Mouse (Mus musculus): ENCODE measurements around the gene Ocel1. TPM values are rescaled to one million over a fixed set of nuclear protein-coding genes. Genes with fewer than 3 reads are reported as not detected.

The Ocel1 gene
- polyA plus RNA-seq, 1 experiment from 2014 or later, result 4.3 TPM

DNA sequence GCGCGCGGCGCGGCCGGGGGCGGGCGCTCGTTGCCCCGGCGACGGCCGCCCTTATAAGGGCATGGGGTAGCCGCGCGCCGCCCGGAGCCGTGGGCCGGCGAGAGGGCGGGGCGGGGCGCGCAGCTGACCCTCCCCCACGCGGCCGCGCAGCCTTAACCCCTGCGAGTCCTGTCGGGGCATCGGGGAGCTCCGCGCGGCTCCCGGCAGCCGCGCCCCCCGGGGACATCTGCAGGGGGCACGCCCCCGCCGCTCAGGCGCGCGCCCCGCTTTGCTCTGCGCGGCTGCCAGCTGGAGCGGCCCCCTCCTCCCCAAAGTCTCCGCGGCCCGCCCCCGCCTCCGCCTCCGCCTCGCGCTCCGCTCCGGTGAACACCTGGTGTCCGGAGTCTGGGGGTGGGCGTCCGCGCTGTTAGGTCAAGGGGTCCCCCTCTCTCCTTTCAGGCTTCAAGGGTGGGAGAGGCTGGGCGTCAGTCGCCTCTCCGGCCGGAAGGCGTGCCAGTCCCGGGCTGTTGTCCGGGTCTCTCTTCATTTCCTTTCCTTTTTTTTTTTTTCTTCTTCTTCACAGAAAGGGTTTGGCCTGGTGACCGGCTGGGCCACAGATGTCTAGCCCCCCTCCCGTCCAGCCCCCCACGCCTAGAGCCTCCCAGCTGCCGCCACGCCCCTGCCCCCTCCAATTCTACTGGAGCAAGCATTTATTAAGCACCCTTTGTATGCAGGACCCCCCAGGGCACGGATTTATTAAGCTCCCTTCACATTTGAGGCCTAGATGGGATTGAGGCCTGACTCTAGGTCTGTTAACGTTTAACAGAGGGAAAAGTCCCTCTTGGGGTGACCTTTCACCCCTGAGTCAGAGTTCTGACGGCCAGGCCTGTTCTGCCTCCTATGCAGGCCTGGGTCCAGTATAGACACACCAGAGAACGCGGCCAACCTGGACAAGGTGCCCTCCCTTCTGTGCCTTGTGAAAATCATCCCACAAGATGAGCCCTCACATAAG lies 11.2 kb downstream of the Ocel1 start:
- H3K4me1 ChIP-seq, result peaks cover 51% of the 10 kb centered on the region
- H3K4me3 ChIP-seq, result peak overlapping the region; percentile 95
- 2% methylated on average over 63 of the region's 80 CpGs for WGBS
- 0 out of 2 replicates have a peak, but pooled peaks cover 8% of the 10 kb centered on the region for H3K27me3 ChIP-seq (ENCODE audit: low read depth, poor library complexity, severe bottlenecking)
- peaks cover 18% of the 10 kb centered on the region for H3K36me3 ChIP-seq
- peak overlapping the region; percentile 98 for H3K27ac ChIP-seq
- no peaks in the 10 kb centered on the region for H3K9me3 ChIP-seq (replicated peaks)
- peak; percentile 92 for DNase-seq (ENCODE audit: low spot score)

DNA sequence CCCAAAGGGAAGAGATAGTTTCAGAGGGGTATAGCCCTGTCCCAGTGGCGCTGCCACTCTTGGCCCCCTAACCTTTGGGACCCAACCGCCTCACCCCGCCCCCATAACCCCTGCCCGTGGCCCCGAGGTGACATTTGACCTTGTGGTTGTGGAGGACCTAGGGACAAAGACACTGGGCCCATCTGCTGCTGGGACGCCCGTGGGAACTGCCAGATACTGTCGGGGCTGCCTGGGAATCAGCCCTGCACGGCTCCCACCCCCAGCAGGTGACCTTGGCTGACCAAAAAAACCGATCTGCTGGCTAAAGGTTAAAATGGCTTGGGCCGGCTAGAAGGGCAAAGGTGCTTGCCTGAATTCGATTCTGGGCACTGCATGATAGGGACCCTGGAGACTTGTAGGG lies 12.3 kb downstream of the Ocel1 start:
- Histone ChIP-seq H3K4me3 (no peak overlapping the region), H3K4me1 (peaks cover 46% of the 10 kb centered on the region), H3K36me3 (peaks cover 7% of the 10 kb centered on the region), H3K27ac (peak overlapping the region; percentile 98), H3K9me3 (replicated peaks) (no peaks in the 10 kb centered on the region), H3K27me3 (ENCODE audit: low read depth, poor library complexity, severe bottlenecking) (no peaks in the 10 kb centered on the region)
- 24% methylated on average over 12 of the region's 12 CpGs for WGBS
- no peak for DNase-seq (ENCODE audit: low spot score)

DNA sequence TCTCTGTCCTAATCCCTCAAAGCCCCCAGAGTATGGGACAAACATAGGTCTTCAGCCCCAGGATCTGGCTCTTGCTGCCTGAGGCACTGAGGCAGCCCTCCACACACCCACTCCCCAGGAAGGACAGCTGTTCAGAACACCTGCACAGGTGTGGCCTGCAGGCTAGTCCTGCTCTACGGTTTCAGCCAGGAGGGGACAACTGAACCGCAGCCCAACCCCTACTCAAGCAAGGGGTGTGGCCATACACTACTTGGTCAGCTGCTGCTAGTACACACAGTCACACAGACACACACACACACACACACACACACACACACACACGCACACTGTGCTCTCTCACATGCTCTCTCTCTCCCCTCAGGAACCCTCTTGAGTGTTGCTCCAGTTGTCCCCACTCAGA lies 12.8 kb downstream of the Ocel1 start:
- peaks cover 2% of the 10 kb centered on the region for H3K36me3 ChIP-seq
- H3K27ac ChIP-seq, result peak overlapping the region; percentile 98
- no peaks in the 10 kb centered on the region for H3K9me3 ChIP-seq (replicated peaks)
- 62% methylated on average over 3 of the region's 3 CpGs for WGBS
- no peaks in the 10 kb centered on the region for H3K27me3 ChIP-seq (ENCODE audit: low read depth, poor library complexity, severe bottlenecking)
- no peak for DNase-seq (ENCODE audit: low spot score)
- peaks cover 41% of the 10 kb centered on the region for H3K4me1 ChIP-seq
- H3K4me3 ChIP-seq, result no peak overlapping the region

DNA sequence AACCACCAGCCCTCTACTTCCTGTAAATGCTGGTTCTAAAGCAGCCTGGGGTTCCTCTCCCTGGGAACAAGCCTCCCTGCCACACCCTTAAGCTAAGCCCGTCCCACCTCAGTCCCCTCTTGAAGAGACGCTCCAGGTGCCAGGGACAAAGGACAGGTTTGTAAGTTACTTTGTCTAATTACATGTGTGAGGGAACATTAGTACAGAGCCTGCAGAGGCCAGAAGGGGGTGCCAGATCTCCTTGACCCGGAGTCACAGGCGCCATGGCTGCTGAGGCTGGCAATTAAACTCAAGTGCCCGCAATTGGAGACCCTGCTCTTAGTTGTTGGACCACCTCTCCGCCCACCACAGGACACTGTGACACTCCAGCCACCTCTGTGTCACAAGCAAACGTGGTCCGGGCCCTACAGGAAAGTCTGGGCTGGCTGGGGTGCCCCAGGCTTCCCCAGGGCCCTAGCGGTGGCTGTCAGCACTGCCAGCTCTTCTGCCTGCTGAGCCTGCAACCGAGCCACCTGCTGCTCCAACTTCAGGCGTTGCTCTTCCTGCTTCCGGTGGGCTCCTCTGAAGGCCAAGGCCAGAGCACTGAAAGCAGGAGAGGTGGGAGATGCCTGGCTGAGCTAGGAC lies 14.2 kb downstream of the Ocel1 start:
- H3K4me3 ChIP-seq, result no peak overlapping the region
- peak overlapping the region; percentile 46 for H3K27ac ChIP-seq

DNA sequence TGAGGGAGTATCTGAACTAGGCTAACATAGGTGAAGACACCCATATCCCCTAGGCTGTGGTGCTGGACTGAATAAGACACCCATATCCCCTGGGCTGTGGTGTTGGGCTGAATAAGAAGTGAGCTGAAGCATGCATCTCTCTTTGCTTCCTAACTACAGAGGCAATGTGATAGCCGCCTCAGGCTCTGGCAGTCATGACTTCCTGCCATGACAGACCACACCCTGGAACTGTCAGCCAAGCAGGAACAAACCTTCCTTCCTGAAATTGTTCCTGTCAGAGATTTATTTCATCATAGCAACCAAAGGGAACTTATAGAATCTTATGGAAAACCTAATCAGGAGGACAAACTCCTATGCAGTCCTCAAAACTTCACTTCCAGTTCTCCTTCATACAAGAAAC lies 17.2 kb downstream of the Ocel1 start:
- 81% methylated on average over 1 of the region's 1 CpGs for WGBS
- Histone ChIP-seq H3K27ac (no peak overlapping the region), H3K27me3 (ENCODE audit: low read depth, poor library complexity, severe bottlenecking) (no peaks in the 10 kb centered on the region), H3K4me3 (no peak overlapping the region), H3K9me3 (replicated peaks) (no peaks in the 10 kb centered on the region), H3K4me1 (peaks cover 20% of the 10 kb centered on the region), H3K36me3 (peaks cover 3% of the 10 kb centered on the region; the same call in 1 of the 2 replicates)
- no peak for DNase-seq (ENCODE audit: low spot score)

More for the DNA sequence above, 14.2 kb downstream of the Ocel1 start:
- H3K36me3 ChIP-seq, result peaks cover 3% of the 10 kb centered on the region; the same call in 1 of the 2 replicates
- H3K9me3 ChIP-seq (replicated peaks), result no peaks in the 10 kb centered on the region
- H3K27me3 ChIP-seq (ENCODE audit: low read depth, poor library complexity, severe bottlenecking), result no peaks in the 10 kb centered on the region
- DNase-seq (ENCODE audit: low spot score), result no peak
- WGBS, result 67% methylated on average over 12 of the region's 12 CpGs
- peaks cover 27% of the 10 kb centered on the region for H3K4me1 ChIP-seq

DNA sequence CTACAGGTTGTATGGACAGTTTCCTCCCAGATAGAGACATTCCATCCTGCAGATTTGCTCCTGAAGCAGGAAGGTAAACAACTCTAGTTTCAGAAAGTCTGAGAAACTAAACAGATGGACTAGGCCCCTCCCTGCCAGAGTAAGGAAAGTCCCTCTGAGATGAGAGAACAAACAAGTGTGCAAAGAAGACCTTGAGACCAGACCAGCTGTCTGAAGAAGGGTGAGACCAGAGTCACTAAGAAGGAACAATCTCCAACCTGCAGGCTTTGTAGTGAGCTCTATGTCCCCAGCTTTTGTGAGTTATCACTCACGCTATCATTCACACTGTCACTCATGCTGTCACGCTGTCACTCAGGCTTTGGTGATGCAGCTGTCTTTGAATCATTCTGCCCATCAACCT lies 20.6 kb downstream of the Ocel1 start:
- Histone ChIP-seq H3K27me3 (ENCODE audit: low read depth, poor library complexity, severe bottlenecking) (no peaks in the 10 kb centered on the region), H3K36me3 (peaks cover 3% of the 10 kb centered on the region; the same call in 1 of the 2 replicates), H3K4me3 (no peak overlapping the region), H3K9me3 (replicated peaks) (no peaks in the 10 kb centered on the region), H3K4me1 (peaks cover 23% of the 10 kb centered on the region), H3K27ac (no peak overlapping the region)
- no peak for DNase-seq (ENCODE audit: low spot score)
- 88% methylated on average over 2 of the region's 2 CpGs for WGBS

DNA sequence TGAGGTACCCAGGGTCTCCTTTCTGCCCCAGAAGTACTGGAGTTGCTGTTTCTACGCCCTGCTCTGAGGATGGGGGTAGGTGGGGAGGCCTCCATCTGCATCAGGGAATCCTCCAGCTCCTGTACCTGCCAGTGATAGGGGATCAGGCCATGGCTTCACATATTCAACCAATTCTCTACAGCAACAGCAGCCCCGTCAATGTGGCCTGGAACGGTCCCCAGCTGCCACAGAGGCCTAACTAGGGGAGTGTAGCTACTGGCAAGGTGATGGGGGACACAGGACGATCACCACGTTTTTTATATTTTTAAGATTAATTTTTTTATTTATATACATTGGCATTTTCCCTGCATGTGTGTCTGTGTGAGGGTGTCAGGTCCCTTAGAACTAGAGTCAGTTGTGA lies 21.3 kb downstream of the Ocel1 start:
- no peak for DNase-seq (ENCODE audit: low spot score)
- no peak overlapping the region for H3K4me3 ChIP-seq
- no peaks in the 10 kb centered on the region for H3K27me3 ChIP-seq (ENCODE audit: low read depth, poor library complexity, severe bottlenecking)
- peaks cover 3% of the 10 kb centered on the region; the same call in 1 of the 2 replicates for H3K36me3 ChIP-seq
- 82% methylated on average over 5 of the region's 5 CpGs for WGBS
- H3K27ac ChIP-seq, result no peak overlapping the region
- H3K4me1 ChIP-seq, result peaks cover 26% of the 10 kb centered on the region
- H3K9me3 ChIP-seq (replicated peaks), result no peaks in the 10 kb centered on the region

DNA sequence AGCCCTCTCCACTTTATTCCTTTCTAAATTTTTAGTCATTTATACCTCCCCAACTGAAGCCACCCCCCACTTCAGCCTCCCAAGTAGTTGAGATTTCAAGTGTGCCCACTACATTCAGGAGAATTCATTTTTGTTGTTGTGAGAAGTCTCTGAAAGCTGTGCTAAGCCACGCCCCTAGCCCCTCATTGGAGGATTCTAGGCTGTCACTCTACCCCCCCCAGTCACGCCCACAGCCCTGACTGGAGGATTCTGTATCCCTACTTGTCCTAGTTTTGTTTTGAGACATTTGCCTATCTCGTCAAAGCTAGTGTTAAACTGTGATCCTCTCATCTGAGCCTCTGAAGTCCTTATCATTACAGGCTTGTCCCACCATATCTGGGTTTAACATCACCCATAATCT lies 21.8 kb downstream of the Ocel1 start:
- H3K36me3 ChIP-seq, result peaks cover 3% of the 10 kb centered on the region; the same call in 1 of the 2 replicates
- H3K27me3 ChIP-seq (ENCODE audit: low read depth, poor library complexity, severe bottlenecking), result no peaks in the 10 kb centered on the region
- peaks cover 31% of the 10 kb centered on the region for H3K4me1 ChIP-seq
- DNase-seq (ENCODE audit: low spot score), result no peak
- peak overlapping the region; percentile 31 for H3K4me3 ChIP-seq
- 14% methylated on average over 3 of the region's 3 CpGs for WGBS
- no peaks in the 10 kb centered on the region for H3K9me3 ChIP-seq (replicated peaks)
- H3K27ac ChIP-seq, result no peak overlapping the region; the same call in 1 of the 2 replicates

DNA sequence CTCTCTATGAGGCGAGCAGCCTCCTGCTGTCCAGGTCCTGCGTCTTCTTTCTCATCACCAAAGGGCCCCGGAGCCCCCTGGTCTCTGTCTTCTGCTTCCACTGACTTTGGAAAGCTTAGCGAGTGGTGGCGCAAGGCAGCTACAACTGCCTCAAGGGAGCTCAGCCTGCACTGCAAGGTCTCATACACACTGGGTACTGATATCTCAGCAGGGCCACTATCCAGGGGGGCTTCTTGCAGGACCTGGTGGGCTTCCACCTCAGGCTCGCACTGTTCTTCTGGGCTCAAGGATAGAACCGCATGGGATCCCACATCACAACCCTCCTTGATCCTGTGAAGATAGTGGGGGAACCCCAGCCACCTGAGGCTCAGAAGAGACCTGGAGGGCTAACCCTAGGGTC lies 23.4 kb downstream of the Ocel1 start:
- no peak overlapping the region for H3K4me3 ChIP-seq
- no peaks in the 10 kb centered on the region for H3K9me3 ChIP-seq (replicated peaks)
- H3K36me3 ChIP-seq, result peaks cover 17% of the 10 kb centered on the region
- H3K27ac ChIP-seq, result peak overlapping the region; percentile 15; the same call in 1 of the 2 replicates
- H3K4me1 ChIP-seq, result peaks cover 31% of the 10 kb centered on the region
- no peak for DNase-seq (ENCODE audit: low spot score)
- H3K27me3 ChIP-seq (ENCODE audit: low read depth, poor library complexity, severe bottlenecking), result no peaks in the 10 kb centered on the region
- WGBS, result 82% methylated on average over 7 of the region's 7 CpGs

DNA sequence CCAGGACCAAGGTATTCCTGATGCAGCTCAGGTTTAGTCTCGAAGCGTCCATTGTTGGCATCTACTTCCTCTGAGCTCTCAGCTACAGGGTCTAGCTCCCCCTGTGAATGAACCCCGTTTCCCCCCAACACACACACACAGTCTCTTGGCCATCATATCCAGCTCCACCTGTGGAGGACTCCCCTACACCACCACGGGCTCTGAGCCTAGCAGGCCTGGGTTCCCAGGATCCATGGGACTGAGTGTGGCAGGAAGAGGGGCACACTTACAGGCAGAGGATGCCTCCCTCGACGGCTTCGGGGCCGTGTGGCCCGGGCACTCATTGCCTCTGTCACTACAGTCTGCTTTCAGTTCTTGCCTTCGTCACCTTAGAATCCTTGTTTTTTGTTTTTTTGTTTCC lies 24.0 kb downstream of the Ocel1 start:
- whole genome bisulfite sequencing, result 91% methylated on average over 10 of the region's 10 CpGs
- H3K36me3 ChIP-seq, result peaks cover 20% of the 10 kb centered on the region
- no peak for DNase-seq (ENCODE audit: low spot score)
- H3K27me3 ChIP-seq (ENCODE audit: low read depth, poor library complexity, severe bottlenecking), result no peaks in the 10 kb centered on the region
- no peak overlapping the region; the same call in 1 of the 2 replicates for H3K27ac ChIP-seq
- H3K9me3 ChIP-seq (replicated peaks), result no peaks in the 10 kb centered on the region
- 0 out of 2 replicates have a peak overlapping the region, but pooled peaks have one; percentile 17 for H3K4me3 ChIP-seq
- peaks cover 31% of the 10 kb centered on the region for H3K4me1 ChIP-seq

DNA sequence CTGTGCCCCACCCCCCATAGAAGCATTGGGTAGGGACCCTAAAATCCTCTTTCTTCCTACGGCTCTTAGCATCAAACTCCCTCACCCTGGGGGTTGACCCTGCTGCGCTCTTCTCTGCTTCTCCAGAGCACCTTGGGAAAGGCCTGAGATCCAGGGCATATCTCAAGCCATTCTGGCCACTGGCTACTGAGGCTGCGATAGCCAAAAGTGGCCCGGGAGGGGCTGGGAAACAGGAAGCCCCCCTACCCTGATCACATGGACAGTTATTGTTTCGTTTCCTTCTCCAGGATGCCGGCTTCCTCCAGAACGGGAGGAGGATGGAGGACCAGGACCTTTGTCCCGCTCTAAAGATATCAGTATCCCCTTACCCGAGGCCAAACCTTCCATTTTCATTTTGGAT lies 24.5 kb downstream of the Ocel1 start, which contains the start of gene Ushbp1:
TSS of gene Ushbp1 (minus strand) at position 174 of the 400 bp plus-strand sequence.
- Histone ChIP-seq H3K36me3 (peaks cover 22% of the 10 kb centered on the region), H3K27ac (peak within 1 kb of the TSS; percentile 88), H3K27me3 (ENCODE audit: low read depth, poor library complexity, severe bottlenecking) (no peaks in the 10 kb centered on the region), H3K4me3 (peak within 1 kb of the TSS; percentile 85), H3K9me3 (replicated peaks) (no peaks in the 10 kb centered on the region), H3K4me1 (peaks cover 28% of the 10 kb centered on the region)
- 89% methylated on average over 9 of the region's 9 CpGs for WGBS
- DNase-seq (ENCODE audit: low spot score), result no peak

DNA sequence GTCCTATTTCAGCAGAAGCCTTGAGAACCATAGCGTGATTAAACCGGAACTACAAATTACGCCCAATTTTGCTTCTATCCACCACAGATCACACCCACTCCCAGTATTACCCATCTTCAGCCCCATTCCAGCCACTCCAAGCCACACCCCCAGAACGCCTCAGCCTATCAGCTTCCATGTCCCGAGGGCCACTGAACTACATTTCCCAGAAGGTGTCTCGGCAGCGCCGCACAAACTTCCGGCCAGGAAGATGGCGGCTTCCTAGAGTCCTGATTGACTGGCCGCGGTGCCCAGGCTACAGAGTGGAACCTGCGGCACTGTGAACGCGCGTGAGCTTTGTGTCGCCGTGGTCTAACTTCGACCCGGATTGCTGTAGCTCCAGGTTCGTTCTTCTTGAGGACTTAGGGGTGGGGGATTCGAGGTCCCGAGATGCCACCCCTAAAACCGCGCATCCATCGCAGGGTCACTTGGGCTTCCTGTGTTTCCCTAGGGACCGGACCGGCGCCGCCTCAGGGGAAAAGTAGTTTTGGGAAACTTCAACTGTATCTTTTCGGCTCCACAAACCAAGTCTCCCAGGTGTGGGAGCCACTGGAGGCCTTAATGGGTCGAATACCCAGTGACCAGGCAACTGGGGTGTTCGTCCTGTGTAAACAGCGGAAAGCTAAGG lies 25.7 kb downstream of the Ocel1 start, which contains the start of gene Babam1:
TSS of gene Babam1 (plus strand) at position 223 of the 667 bp plus-strand sequence.
- Histone ChIP-seq H3K9me3 (replicated peaks) (no peaks in the 10 kb centered on the region), H3K27me3 (ENCODE audit: low read depth, poor library complexity, severe bottlenecking) (no peaks in the 10 kb centered on the region), H3K4me3 (peak within 1 kb of the TSS; percentile 85), H3K4me1 (peaks cover 24% of the 10 kb centered on the region), H3K27ac (peak within 1 kb of the TSS; percentile 88), H3K36me3 (peaks cover 29% of the 10 kb centered on the region)
- DNase-seq (ENCODE audit: low spot score), result peak; percentile 90
- WGBS, result under 1% methylated on average over 34 of the region's 34 CpGs
